ENCODE assay signal across 20 mouse cellular contexts in the genomic region with DNA sequence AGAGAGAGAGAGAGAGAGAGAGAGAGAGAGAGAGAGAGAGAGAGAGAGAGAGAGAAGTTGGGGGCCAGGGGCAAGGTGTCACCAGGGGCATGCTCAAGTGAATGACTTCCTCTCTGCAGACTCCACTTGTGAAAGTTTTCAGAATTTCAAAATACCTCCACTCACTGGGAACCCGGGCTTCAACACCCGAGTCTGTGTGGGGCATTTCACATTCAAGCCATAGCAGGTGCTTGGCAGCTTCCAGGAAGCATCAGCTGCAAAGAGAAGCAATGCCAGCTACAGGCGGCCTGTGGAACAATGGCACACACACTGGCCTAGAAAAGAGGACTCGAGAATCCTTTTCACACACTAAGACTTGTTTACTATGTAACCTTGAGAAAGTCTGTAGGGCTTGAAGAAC. TPM values are rescaled to one million over a fixed set of nuclear protein-coding genes. Genes with fewer than 3 reads are reported as not detected.
A peak's percentile ranks its signal among the peaks of the same experiment; 100 is the strongest.
DNase-seq lines count a peak whose midpoint lies in the region; ATAC-seq and TF ChIP-seq lines count a peak whose summit lies in the region.
"Had no signal": no experiment of that assay in that cellular context is flagged by ENCODE, and none has a peak within 500 bp of the region (broad histone marks: within the 10 kb centered on the region; RNA-seq: fewer than 3 reads in every experiment).

No protein-coding gene starts in this region.

- H3K4me3 ChIP-seq in layer of hippocampus, adult 2 months: no peak overlapping the region
- H3K4me3 ChIP-seq: embryonic facial prominence, embryonic 15.5 days; forebrain, embryonic 12.5 days; heart, adult 2 months; liver, embryonic 12.5 days; lung, embryonic 15.5 days; neural tube, embryonic 12.5 days had no signal

- no peak for ATAC-seq in cerebellum, adult (ENCODE audit: insufficient number of reproducible peaks, low FRiP score, low TSS enrichment)
- no peak for ATAC-seq in erythroid progenitor cell, adult 5-6 weeks (replicated peaks; ENCODE audit: low FRiP score, poor library complexity, severe bottlenecking)
- ATAC-seq: liver, embryonic 12.5 days had no signal

- peak; percentile 32 for DNase-seq in cerebellum, postnatal 14 days
- DNase-seq in layer of hippocampus, adult 2 months (ENCODE audit: low spot score in 2 of 2): peak in 1 of 2 experiments; percentile 13
- DNase-seq in layer of hippocampus, adult 9-10 months (ENCODE audit: low spot score): no peak
- DNase-seq in right cerebral cortex, adult 18-20 months: peak; percentile 16
- no peak for DNase-seq in right cerebral cortex, postnatal 36 days (ENCODE audit: low spot score in 2 of 2)
- DNase-seq in thymus, postnatal 36 days: peak; percentile 18 to 52
- DNase-seq: adrenal gland, postnatal 14 days; cerebellum, adult 8-10 months; gastrocnemius, postnatal 10 days; heart, adult 2 months; kidney, adult 2 months; kidney, postnatal 14 days; right cerebral cortex, postnatal 25 days had no signal

- H3K27ac ChIP-seq in layer of hippocampus, adult 2 months: no peak overlapping the region
- H3K27ac ChIP-seq: embryonic facial prominence, embryonic 15.5 days; forebrain, embryonic 12.5 days; heart, adult 2 months; liver, embryonic 12.5 days; lung, embryonic 15.5 days; neural tube, embryonic 12.5 days had no signal

- 0 out of 2 replicates have a peak, but pooled peaks have one; percentile 12 for TF ChIP-seq CTCF in layer of hippocampus, adult 2 months (conservative IDR thresholded peaks at IDR 0.05)

RNA-seq across cellular contexts. Expression of a gene that starts 32.3 kb away (rescaled TPM):
- total RNA-seq in layer of hippocampus, adult 2 months (2021): 1 to 10 TPM; 2.3 TPM
- total RNA-seq in erythroid progenitor cell, adult 5-6 weeks (2015; ENCODE audit: low replicate concordance): 1.4 and 2.9 TPM in 2 replicates
- total RNA-seq in erythroid progenitor cell, adult 5-6 weeks (2017; ENCODE audit: low replicate concordance): 5.8 and 7.0 TPM in 2 replicates

Comparison
In these comparisons a context has a peak if more than half of its experiments do, and no peak if none do; other contexts are left out.
1. DNase-seq: peak in cerebellum, postnatal 14 days (2 of 2), right cerebral cortex, adult 18-20 months (single experiment) and thymus, postnatal 36 days (2 of 2); none in layer of hippocampus, adult 9-10 months (single experiment) and right cerebral cortex, postnatal 36 days (0 of 2).